Comparison of ENCODE assay signal across 8 mouse cellular contexts in the genomic region with DNA sequence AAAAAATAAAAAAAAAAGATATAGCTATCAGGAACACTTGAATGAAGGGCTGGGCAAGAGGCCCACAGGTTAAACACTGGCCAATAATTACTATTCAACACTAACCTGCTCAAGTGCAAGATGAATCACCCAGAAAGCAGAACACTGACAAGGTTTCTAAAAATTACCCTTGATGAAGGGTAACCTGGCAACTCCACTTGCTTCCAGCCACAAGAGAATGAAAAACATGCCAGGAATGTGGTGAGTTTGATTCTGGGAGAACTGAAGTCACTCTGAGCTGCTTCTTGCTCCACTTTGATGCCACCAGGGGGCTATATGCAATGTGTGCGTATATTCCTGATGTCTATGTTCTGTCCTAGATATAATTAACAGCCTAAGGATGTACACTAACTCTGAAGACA. TPM values are rescaled to one million over a fixed set of nuclear protein-coding genes. Genes with fewer than 3 reads are reported as not detected.
DNase-seq lines count a peak whose midpoint lies in the region; ATAC-seq lines count a peak whose summit lies in the region.

No protein-coding gene starts in this region.

- peaks cover 20% of the 10 kb centered on the region for H3K4me1 ChIP-seq in neural tube, embryonic 15.5 days

- no peak overlapping the region for H3K4me2 ChIP-seq in neural tube, embryonic 15.5 days

- no peaks in the 10 kb centered on the region for H3K36me3 ChIP-seq in neural tube, embryonic 15.5 days
- H3K36me3 ChIP-seq in splenic B cell, adult 2 months (ENCODE audit: control insufficient read depth, insufficient read depth, low read length, poor library complexity, severe bottlenecking), result no peaks in the 10 kb centered on the region

- H3K27ac ChIP-seq in neural tube, embryonic 15.5 days (replicated peaks), result no peak overlapping the region

- no peak overlapping the region for H3K9ac ChIP-seq in neural tube, embryonic 15.5 days (replicated peaks)

- no peak for ATAC-seq in neural tube, embryonic 15.5 days (ENCODE audit: low FRiP score)

- no peaks in the 10 kb centered on the region for H3K9me3 ChIP-seq in neural tube, embryonic 15.5 days (replicated peaks)

- H3K27me3 ChIP-seq in neural tube, embryonic 15.5 days (replicated peaks), result no peaks in the 10 kb centered on the region
- no peaks in the 10 kb centered on the region for H3K27me3 ChIP-seq in splenic B cell, adult 2 months (ENCODE audit: control insufficient read depth, insufficient read depth, low read length, poor library complexity, severe bottlenecking)

- no peak overlapping the region for H3K4me3 ChIP-seq in neural tube, embryonic 15.5 days (replicated peaks)

- 10% methylated on average over 1 of the region's 1 CpGs for WGBS in neural tube, embryonic 15.5 days

- DNase-seq in neural tube, embryonic 10.5 days (ENCODE audit: extremely low spot score, low spot score), result peak; percentile 26
- DNase-seq in embryo, embryonic 11 days, result peak; percentile 63
- peak; percentile 88 for DNase-seq in kidney, adult 9 months
- DNase-seq in splenic B cell, adult 2 months (ENCODE audit: low read depth, low spot score), result peak; percentile 24
- DNase-seq in urinary bladder, postnatal 36 days (ENCODE audit: low spot score in 2 of 2), result no peak
- no peak for DNase-seq in left cerebral cortex, adult 9 months (ENCODE audit: low spot score in 2 of 2)
- no peak for DNase-seq in cerebellum, postnatal 4 days (ENCODE audit: low spot score in 2 of 2)

RNA-seq across cellular contexts. Expression of gene Zfp367, which starts 2.2 kb away (rescaled TPM):
- 5.0 and 6.3 TPM in 2 replicates for polyA plus RNA-seq in neural tube, embryonic 15.5 days (2015; fragmentation: Nextera tagmentation; extraction: Ambion mirVana)

RNA-seq across cellular contexts. Expression of gene Habp4, which starts 6.5 kb away (rescaled TPM):
- 52.5 and 55.9 TPM in 2 replicates for polyA plus RNA-seq in neural tube, embryonic 15.5 days (2015; fragmentation: Nextera tagmentation; extraction: Ambion mirVana)

RNA-seq across cellular contexts. Expression of gene Slc35d2, which starts 26.0 kb away (rescaled TPM):
- 1.6 and 2.7 TPM in 2 replicates for polyA plus RNA-seq in neural tube, embryonic 15.5 days (2015; fragmentation: Nextera tagmentation; extraction: Ambion mirVana)

Comparison
In these comparisons a context has a peak if more than half of its experiments do, and no peak if none do; other contexts are left out.
1. DNase-seq: peak in neural tube, embryonic 10.5 days (single experiment), embryo, embryonic 11 days (single experiment), kidney, adult 9 months (single experiment) and splenic B cell, adult 2 months (single experiment); none in urinary bladder, postnatal 36 days (0 of 2), left cerebral cortex, adult 9 months (0 of 2) and cerebellum, postnatal 4 days (0 of 2).